Mouse (Mus musculus) retina, adult 2 months (tissue): Measurements from ENCODE around the gene Dus2.

Experiments used
- DNase-seq: peaks from one replicate; pipeline ENCODE4 v3.0.0-alpha.2; 2012; ENCODE audit warnings: low read depth, low spot score

The Dus2 gene

DNA sequence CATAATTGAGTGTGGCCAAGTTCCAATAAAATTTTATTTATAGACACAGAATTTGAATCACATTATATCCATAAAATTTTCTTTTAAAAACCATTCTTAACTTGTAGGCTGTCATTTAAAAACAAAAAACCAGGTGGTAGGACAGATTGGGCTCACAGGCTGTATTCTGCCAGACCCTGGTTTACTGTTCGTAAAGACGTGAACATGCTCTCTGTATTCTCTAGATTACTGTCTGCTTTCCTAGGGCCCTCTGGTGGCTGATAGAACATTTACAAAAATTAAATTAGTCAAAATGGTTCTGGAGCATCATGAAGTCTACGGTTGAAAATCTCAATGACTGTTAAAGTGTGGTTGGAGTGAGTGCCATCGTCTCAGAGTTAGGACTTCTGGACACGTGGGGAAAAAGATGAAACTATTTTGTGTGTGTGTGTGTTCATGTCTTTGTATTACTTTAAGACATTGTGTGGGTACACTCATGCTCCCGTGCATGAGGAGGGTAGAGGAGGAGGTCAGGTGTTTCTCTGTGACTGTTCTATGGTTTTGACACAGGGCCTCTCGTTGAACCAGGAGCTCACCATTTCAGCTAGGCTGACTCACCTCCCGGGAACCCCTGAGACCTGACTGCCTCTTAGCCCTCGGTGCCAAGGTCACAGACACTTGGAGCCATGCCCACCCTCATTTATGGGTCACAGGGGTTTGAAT, 84.2 kb downstream of the Dus2 start:
- no peak for DNase-seq

DNA sequence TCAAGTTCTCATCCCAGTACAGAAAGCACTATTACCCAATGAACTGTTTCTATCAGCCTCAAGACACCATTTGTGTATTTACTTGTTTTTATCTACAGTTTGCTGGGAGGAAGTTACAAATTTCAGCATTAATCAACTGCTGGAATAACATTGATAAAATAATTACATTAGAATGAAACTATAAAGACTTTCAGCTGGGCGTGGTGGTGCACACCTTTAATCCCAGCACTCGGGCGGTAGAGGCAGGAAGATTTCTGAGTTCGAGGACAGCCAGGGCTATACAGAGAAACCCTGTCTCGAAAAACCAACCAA, 84.7 kb downstream of the Dus2 start:
- DNase-seq = no peak

DNA sequence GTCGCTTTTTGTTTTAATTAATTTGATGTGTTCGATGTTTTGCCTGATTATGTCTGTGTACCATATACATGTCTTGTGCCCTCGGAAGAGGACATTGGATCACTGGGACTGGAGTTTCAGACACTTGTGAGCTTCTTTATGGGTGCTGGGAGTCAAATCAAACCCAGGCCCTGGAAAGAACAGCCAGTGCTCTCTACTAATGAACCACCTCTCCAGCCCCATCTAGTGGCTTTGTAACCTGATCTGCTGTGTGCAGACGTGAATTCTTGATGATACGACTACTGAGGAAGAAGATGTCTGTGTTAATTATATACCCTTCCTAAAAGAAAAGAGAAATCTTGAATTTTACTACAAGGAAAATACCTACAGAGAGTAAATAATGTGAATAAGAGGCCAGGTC, 85.5 kb downstream of the Dus2 start:
- DNase-seq = no peak

DNA sequence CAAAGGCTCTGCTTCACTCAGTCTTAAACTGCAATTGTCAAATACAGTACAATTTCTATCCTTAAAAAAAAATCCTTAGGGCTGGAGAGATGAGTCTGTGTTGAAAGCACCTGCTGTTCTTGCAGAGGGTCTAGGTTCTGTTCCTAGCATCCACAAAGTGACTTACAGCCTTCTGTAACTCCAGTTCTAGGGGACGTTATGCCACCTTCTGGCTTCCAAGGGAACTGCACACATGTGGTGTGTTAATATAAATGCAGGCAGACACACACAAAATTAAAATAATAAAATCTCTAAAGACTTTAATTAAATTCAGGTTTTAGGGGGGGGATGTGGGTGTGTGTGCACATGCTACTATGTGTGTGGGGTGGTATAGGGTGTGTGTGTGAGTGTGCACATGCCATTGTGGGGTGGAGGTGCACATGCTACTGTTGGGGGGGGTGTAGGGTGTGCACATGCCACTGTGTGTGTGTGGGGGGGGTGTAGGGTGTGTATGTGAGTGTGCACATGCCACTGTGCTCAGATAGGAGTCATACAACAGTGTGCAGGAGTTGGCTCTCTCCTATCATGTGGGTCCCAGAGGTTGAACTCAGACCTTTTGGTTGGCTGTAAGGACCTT, 86.4 kb downstream of the Dus2 start:
- DNase-seq = no peak

DNA sequence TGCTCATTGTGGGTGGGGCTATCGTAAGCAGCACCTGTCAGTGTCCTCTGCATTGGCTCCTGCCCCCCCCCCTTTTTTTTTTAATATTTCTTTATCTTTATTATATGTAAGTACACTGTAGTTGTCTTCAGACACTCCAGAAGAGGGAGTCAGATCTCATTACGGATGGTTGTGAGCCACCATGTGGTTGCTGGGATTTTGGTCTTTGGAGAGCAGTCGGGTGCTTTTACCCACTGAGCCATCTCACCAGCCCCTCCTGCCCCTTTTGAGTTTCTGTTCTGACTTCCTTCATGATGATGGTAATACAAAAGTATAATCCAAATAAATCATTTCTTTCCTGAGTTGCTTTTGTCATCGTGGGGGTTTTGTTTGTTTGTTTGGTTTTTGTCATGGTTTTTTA, 111.2 kb downstream of the Dus2 start:
- no peak for DNase-seq
